Mouse (Mus musculus) telencephalon, adult 2 months (tissue): ENCODE measurements at regions not wholly inside any gene's neighbourhood (a gene's known extent, or its start where the extent isn't known, plus 50 kb on each side); places are given as distances from the start of the nearest gene placed in this dataset.

Experiments used
- DNase-seq: peaks from one replicate; pipeline ENCODE4 v3.0.0-alpha.2; 2011; ENCODE audit warnings: low read depth, low spot score

- DNase-seq, result no peak
Observed at GRCm38 (mm10) chr13:47580144-47580543, 457.7 kb downstream of the Rnf144b start.

- no peak for DNase-seq
Observed at GRCm38 (mm10) chr13:47585158-47585557, 462.7 kb downstream of the Rnf144b start.

GRCm38 (mm10) chr13:47602646-47603045 is 480.2 kb downstream of the Rnf144b start:
- no peak for DNase-seq

GRCm38 (mm10) chr13:47611439-47611838 is 489.0 kb downstream of the Rnf144b start:
- DNase-seq, result no peak

- no peak for DNase-seq
Observed at GRCm38 (mm10) chr13:47636511-47637103, 514.2 kb downstream of the Rnf144b start.

GRCm38 (mm10) chr13:47642341-47642740 is 519.9 kb downstream of the Rnf144b start:
- DNase-seq, result no peak

- DNase-seq, result no peak
Observed at GRCm38 (mm10) chr13:47645081-47645480, 522.6 kb downstream of the Rnf144b start.

GRCm38 (mm10) chr13:47647693-47648092 is 525.2 kb downstream of the Rnf144b start:
- peak; percentile 89 for DNase-seq

GRCm38 (mm10) chr13:47650093-47650492 is 527.6 kb downstream of the Rnf144b start:
- DNase-seq, result no peak

GRCm38 (mm10) chr13:47666470-47666869 is 544.0 kb downstream of the Rnf144b start:
- no peak for DNase-seq

- DNase-seq, result peak; percentile 55
Observed at GRCm38 (mm10) chr13:47666956-47667701, 544.7 kb downstream of the Rnf144b start.

- DNase-seq, result no peak
Observed at GRCm38 (mm10) chr13:47688131-47688530, 565.7 kb downstream of the Rnf144b start.

GRCm38 (mm10) chr13:47693815-47694214 is 567.2 kb upstream of the Id4 start:
- no peak for DNase-seq

GRCm38 (mm10) chr13:47695877-47696276 is 565.2 kb upstream of the Id4 start:
- no peak for DNase-seq

GRCm38 (mm10) chr13:47700556-47700955 is 560.5 kb upstream of the Id4 start:
- no peak for DNase-seq

GRCm38 (mm10) chr13:47707961-47708609 is 552.9 kb upstream of the Id4 start:
- no peak for DNase-seq

GRCm38 (mm10) chr13:47709323-47709722 is 551.7 kb upstream of the Id4 start:
- no peak for DNase-seq

GRCm38 (mm10) chr13:47712507-47712906 is 548.5 kb upstream of the Id4 start:
- DNase-seq, result no peak

- DNase-seq, result no peak
Observed at GRCm38 (mm10) chr13:47716265-47716664, 544.8 kb upstream of the Id4 start.

- DNase-seq, result no peak
Observed at GRCm38 (mm10) chr13:47720645-47721044, 540.4 kb upstream of the Id4 start.

- no peak for DNase-seq
Observed at GRCm38 (mm10) chr13:47734415-47734814, 526.6 kb upstream of the Id4 start.

GRCm38 (mm10) chr13:47735426-47736063 is 525.5 kb upstream of the Id4 start:
- no peak for DNase-seq
